In the genomic region with DNA sequence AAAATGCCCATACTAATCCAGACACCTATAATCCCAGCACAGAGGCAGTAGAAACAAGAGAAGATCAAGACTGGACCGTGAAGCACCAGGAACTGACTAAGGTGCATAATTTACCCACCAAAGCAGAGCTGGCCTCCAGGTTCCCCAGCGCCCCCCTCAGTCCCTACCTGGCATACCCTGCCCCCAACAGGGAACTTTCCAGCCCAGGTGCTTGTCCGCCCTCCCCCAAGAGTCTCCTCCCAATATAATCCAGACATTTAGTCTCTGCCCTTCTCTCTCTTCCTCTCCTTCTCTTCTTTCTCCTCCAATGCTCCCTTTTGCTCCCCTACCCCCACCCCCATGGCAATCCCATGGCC, we compare ENCODE assay signal across 15 mouse cellular contexts. TPM values are rescaled to one million over a fixed set of nuclear protein-coding genes. Genes with fewer than 3 reads are reported as not detected.
A peak's percentile ranks its signal among the peaks of the same experiment; 100 is the strongest.
DNase-seq lines count a peak whose midpoint lies in the region; ATAC-seq and TF ChIP-seq lines count a peak whose summit lies in the region.
"Had no signal": no experiment of that assay in that cellular context is flagged by ENCODE, and none has a peak within 500 bp of the region (broad histone marks: within the 10 kb centered on the region; RNA-seq: fewer than 3 reads in every experiment).

No protein-coding gene starts in this region.

- no peak for DNase-seq in heart, adult 18-20 months
- DNase-seq in lung, postnatal 10 days = no peak
- DNase-seq in stomach, postnatal 0 days (ENCODE audit: low spot score) = peak; percentile 23
- no peak for DNase-seq in gastrocnemius, postnatal 25 days
- DNase-seq in right cerebral cortex, postnatal 4 days = no peak
- DNase-seq: cerebellum, adult 8-10 months; gastrocnemius, postnatal 36 days; heart, postnatal 36 days; right cerebral cortex, postnatal 25 days; thymus, postnatal 25 days had no signal

- 0 out of 2 replicates have a peak overlapping the region, but pooled peaks have one; percentile 5 for H3K27ac ChIP-seq in heart, embryonic 13.5 days (replicated peaks)
- H3K27ac ChIP-seq in lung, embryonic 16.5 days (ENCODE audit: low read length) = peak overlapping the region; percentile 79
- peak overlapping the region; percentile 80 for H3K27ac ChIP-seq in intestine, embryonic 15.5 days
- no peak overlapping the region for H3K27ac ChIP-seq in stomach, postnatal 0 days (replicated peaks)
- H3K27ac ChIP-seq: hindbrain, embryonic 14.5 days had no signal

- H3K4me1 ChIP-seq in heart, embryonic 13.5 days = peaks cover 35% of the 10 kb centered on the region
- H3K4me1 ChIP-seq in lung, embryonic 16.5 days (replicated peaks; ENCODE audit: control insufficient read depth, insufficient read depth, low read length) = peaks cover 18% of the 10 kb centered on the region
- H3K4me1 ChIP-seq in intestine, embryonic 15.5 days (replicated peaks) = 0 out of 2 replicates have a peak, but pooled peaks cover 7% of the 10 kb centered on the region
- peaks cover 4% of the 10 kb centered on the region; the same call in 1 of the 2 replicates for H3K4me1 ChIP-seq in stomach, postnatal 0 days (replicated peaks; ENCODE audit: control insufficient read depth, insufficient read depth)

- ATAC-seq in heart, embryonic 13.5 days (ENCODE audit: extremely low read depth, insufficient number of reproducible peaks, low FRiP score, low TSS enrichment) = no peak
- no peak for ATAC-seq in lung, embryonic 16.5 days (ENCODE audit: low read depth)
- no peak for ATAC-seq in intestine, embryonic 15.5 days
- no peak for ATAC-seq in stomach, postnatal 0 days (ENCODE audit: low FRiP score, low TSS enrichment)
- ATAC-seq: forebrain, embryonic 14.5 days had no signal

- 73% methylated on average over 3 of the region's 3 CpGs for WGBS in heart, embryonic 13.5 days
- WGBS in lung, embryonic 16.5 days = 41% methylated on average over 3 of the region's 3 CpGs
- WGBS in intestine, embryonic 15.5 days = 51% methylated on average over 3 of the region's 3 CpGs
- 47% methylated on average over 3 of the region's 3 CpGs for WGBS in stomach, postnatal 0 days

- no peak overlapping the region for H3K9ac ChIP-seq in heart, embryonic 13.5 days
- no peak overlapping the region for H3K9ac ChIP-seq in lung, embryonic 16.5 days (ENCODE audit: low read length)
- H3K9ac ChIP-seq in intestine, embryonic 15.5 days = no peak overlapping the region
- no peak overlapping the region for H3K9ac ChIP-seq in stomach, postnatal 0 days (ENCODE audit: low read length)
- H3K9ac ChIP-seq: hindbrain, embryonic 14.5 days had no signal

- no peaks in the 10 kb centered on the region for H3K9me3 ChIP-seq in heart, embryonic 13.5 days
- no peaks in the 10 kb centered on the region for H3K9me3 ChIP-seq in lung, embryonic 16.5 days (ENCODE audit: control insufficient read depth, low read length)
- no peaks in the 10 kb centered on the region for H3K9me3 ChIP-seq in intestine, embryonic 15.5 days
- no peaks in the 10 kb centered on the region for H3K9me3 ChIP-seq in stomach, postnatal 0 days (ENCODE audit: control insufficient read depth, low read length)

- H3K36me3 ChIP-seq in heart, embryonic 13.5 days = no peaks in the 10 kb centered on the region
- no peaks in the 10 kb centered on the region for H3K36me3 ChIP-seq in lung, embryonic 16.5 days (ENCODE audit: control insufficient read depth, insufficient read depth, low read length)
- no peaks in the 10 kb centered on the region for H3K36me3 ChIP-seq in intestine, embryonic 15.5 days
- H3K36me3 ChIP-seq in stomach, postnatal 0 days (ENCODE audit: control insufficient read depth, insufficient read depth, low read length) = no peaks in the 10 kb centered on the region

- no peak overlapping the region for H3K4me3 ChIP-seq in heart, embryonic 13.5 days
- H3K4me3 ChIP-seq in lung, embryonic 16.5 days (ENCODE audit: low read length) = no peak overlapping the region
- no peak overlapping the region for H3K4me3 ChIP-seq in intestine, embryonic 15.5 days (replicated peaks)
- no peak overlapping the region for H3K4me3 ChIP-seq in stomach, postnatal 0 days (ENCODE audit: low read depth, low read length)

- TF ChIP-seq CTCF in stomach, postnatal 0 days (IDR thresholded peaks at IDR 0.05; ENCODE audit: low read depth) = no peak

- TF ChIP-seq EP300 in stomach, postnatal 0 days (optimal IDR thresholded peaks at IDR 0.05) = no peak

- H3K4me2 ChIP-seq in heart, embryonic 13.5 days = no peak overlapping the region
- H3K4me2 ChIP-seq in lung, embryonic 16.5 days (ENCODE audit: low read depth, low read length) = no peak overlapping the region
- no peak overlapping the region for H3K4me2 ChIP-seq in intestine, embryonic 15.5 days (replicated peaks)
- H3K4me2 ChIP-seq in stomach, postnatal 0 days (replicated peaks; ENCODE audit: low read depth) = no peak overlapping the region
- H3K4me2 ChIP-seq: hindbrain, embryonic 14.5 days had no signal

- H3K27me3 ChIP-seq in heart, embryonic 13.5 days (replicated peaks) = no peaks in the 10 kb centered on the region
- no peaks in the 10 kb centered on the region for H3K27me3 ChIP-seq in lung, embryonic 16.5 days (ENCODE audit: control insufficient read depth, insufficient read depth, low read depth, low read length)
- no peaks in the 10 kb centered on the region for H3K27me3 ChIP-seq in intestine, embryonic 15.5 days (replicated peaks)
- H3K27me3 ChIP-seq in stomach, postnatal 0 days (ENCODE audit: control insufficient read depth, insufficient read depth, low read length) = no peaks in the 10 kb centered on the region

RNA-seq across cellular contexts. Expression of a gene that starts 2.9 kb away (rescaled TPM):
- 39.2 and 43.9 TPM in 2 replicates for polyA plus RNA-seq in heart, embryonic 13.5 days (2015; fragmentation: Nextera tagmentation; extraction: Ambion mirVana)
- total RNA-seq in heart, adult 18-20 months (2021) = under 1 TPM; 0.59 to 0.65 TPM
- 67.2 and 71.4 TPM in 2 replicates for polyA plus RNA-seq in lung, embryonic 16.5 days (2015; fragmentation: Nextera tagmentation; extraction: Ambion mirVana)
- 42.3 and 52.5 TPM in 2 replicates for polyA plus RNA-seq in intestine, embryonic 15.5 days (2015; fragmentation: Nextera tagmentation; extraction: Ambion mirVana)
- 7.8 and 8.6 TPM in 2 replicates for polyA plus RNA-seq in stomach, postnatal 0 days (2015; fragmentation: Nextera tagmentation; extraction: Ambion mirVana)
- total RNA-seq in gastrocnemius, postnatal 25 days (2021) = under 1 TPM; 0.88 to 0.95 TPM

RNA-seq across cellular contexts. Expression of a gene that starts 26.2 kb away (rescaled TPM):
- 14.0 and 16.5 TPM in 2 replicates for polyA plus RNA-seq in heart, embryonic 13.5 days (2015; fragmentation: Nextera tagmentation; extraction: Ambion mirVana)
- total RNA-seq in heart, adult 18-20 months (2021) = 100 to 1,000 TPM; 227 to 231 TPM
- polyA plus RNA-seq in lung, embryonic 16.5 days (2015; fragmentation: Nextera tagmentation; extraction: Ambion mirVana) = 9.6 and 10.1 TPM in 2 replicates
- polyA plus RNA-seq in intestine, embryonic 15.5 days (2015; fragmentation: Nextera tagmentation; extraction: Ambion mirVana) = 8.6 and 9.3 TPM in 2 replicates
- polyA plus RNA-seq in stomach, postnatal 0 days (2015; fragmentation: Nextera tagmentation; extraction: Ambion mirVana) = 23.3 and 28.4 TPM in 2 replicates
- 10 to 100 TPM; 20.2 to 21.8 TPM for total RNA-seq in gastrocnemius, postnatal 25 days (2021)
